Mouse (Mus musculus): ENCODE data around the gene Nrk.
A peak's percentile ranks its signal among the peaks of the same experiment; 100 is the strongest.

Gene Nrk

GRCm38 (mm10) chrX:138914041-138914776 is at the start of gene Nrk:
TSS of gene Nrk (plus strand) at chrX:138914430.
- peak in 1 of 2 experiments; percentile 1 for DNase-seq (ENCODE audit: low spot score in 2 of 2)

GRCm38 (mm10) chrX:138913366-138913765 is 864 bp upstream of the Nrk start:
- DNase-seq (ENCODE audit: low spot score in 2 of 2) = no peak

- DNase-seq (ENCODE audit: low spot score in 2 of 2) = no peak
Measured at GRCm38 (mm10) chrX:138914777-138915114, 516 bp downstream of the Nrk start.

- no peak for DNase-seq (ENCODE audit: low spot score in 2 of 2)
Measured at GRCm38 (mm10) chrX:138919030-138919429, 4.8 kb downstream of the Nrk start.

- no peak for DNase-seq (ENCODE audit: low spot score in 2 of 2)
Measured at GRCm38 (mm10) chrX:138943905-138944304, 29.7 kb downstream of the Nrk start.

- DNase-seq (ENCODE audit: low spot score in 2 of 2) = no peak
Measured at GRCm38 (mm10) chrX:138960713-138961112, 46.5 kb downstream of the Nrk start.

- DNase-seq (ENCODE audit: low spot score in 2 of 2) = no peak
Measured at GRCm38 (mm10) chrX:138978501-138978900, 64.3 kb downstream of the Nrk start.

GRCm38 (mm10) chrX:138979249-138979648 is 65.0 kb downstream of the Nrk start:
- DNase-seq (ENCODE audit: low spot score in 2 of 2) = no peak

- no peak for DNase-seq (ENCODE audit: low spot score in 2 of 2)
Measured at GRCm38 (mm10) chrX:139014524-139014923, 100.3 kb downstream of the Nrk start.

- DNase-seq (ENCODE audit: low spot score in 2 of 2) = no peak
Measured at GRCm38 (mm10) chrX:139016540-139016939, 102.3 kb downstream of the Nrk start.

- DNase-seq (ENCODE audit: low spot score in 2 of 2) = no peak
Measured at GRCm38 (mm10) chrX:139026532-139027097, 112.4 kb downstream of the Nrk start.

- DNase-seq (ENCODE audit: low spot score in 2 of 2) = no peak
Measured at GRCm38 (mm10) chrX:139027296-139027695, 113.1 kb downstream of the Nrk start.

- no peak for DNase-seq (ENCODE audit: low spot score in 2 of 2)
Measured at GRCm38 (mm10) chrX:139027909-139028308, 113.7 kb downstream of the Nrk start.

- no peak for DNase-seq (ENCODE audit: low spot score in 2 of 2)
Measured at GRCm38 (mm10) chrX:139037666-139038065, 123.4 kb downstream of the Nrk start.

GRCm38 (mm10) chrX:139039314-139039713 is 125.1 kb downstream of the Nrk start:
- no peak for DNase-seq (ENCODE audit: low spot score in 2 of 2)

- DNase-seq (ENCODE audit: low spot score in 2 of 2) = no peak
Measured at GRCm38 (mm10) chrX:139041148-139041547, 126.9 kb downstream of the Nrk start.

- no peak for DNase-seq (ENCODE audit: low spot score in 2 of 2)
Measured at GRCm38 (mm10) chrX:139051976-139052375, 137.7 kb downstream of the Nrk start.

GRCm38 (mm10) chrX:139053149-139053548 is 138.9 kb downstream of the Nrk start:
- no peak for DNase-seq (ENCODE audit: low spot score in 2 of 2)

All from heart, adult 9 months (tissue).